Mouse (Mus musculus) cerebellum, adult 9-11 months (tissue): ENCODE measurements around the gene Agbl4.

ENCODE experiments used
- DNase-seq: peaks from one replicate; pipeline ENCODE4 v3.0.0; 2022

Gene Agbl4

DNA sequence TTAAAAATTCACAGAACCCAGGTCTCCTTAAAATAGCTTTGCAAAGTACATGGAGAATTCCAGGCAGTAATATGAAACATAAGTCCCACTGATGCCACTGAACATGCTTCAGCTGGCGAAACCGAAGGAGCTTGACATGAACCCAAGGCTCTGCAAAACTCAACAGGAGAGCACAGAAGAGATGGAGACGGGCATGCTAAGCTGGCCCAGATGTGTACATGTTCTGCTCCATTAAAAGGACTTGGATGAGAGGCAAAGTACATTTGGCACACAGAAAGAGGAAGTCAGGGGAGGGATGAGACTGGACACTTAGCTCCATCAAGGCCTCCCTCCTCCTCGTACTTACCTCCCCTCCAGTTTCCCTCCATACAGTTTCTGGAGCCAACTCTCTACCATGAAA lies 1013.3 kb downstream of the Agbl4 start:
- DNase-seq = no peak

DNA sequence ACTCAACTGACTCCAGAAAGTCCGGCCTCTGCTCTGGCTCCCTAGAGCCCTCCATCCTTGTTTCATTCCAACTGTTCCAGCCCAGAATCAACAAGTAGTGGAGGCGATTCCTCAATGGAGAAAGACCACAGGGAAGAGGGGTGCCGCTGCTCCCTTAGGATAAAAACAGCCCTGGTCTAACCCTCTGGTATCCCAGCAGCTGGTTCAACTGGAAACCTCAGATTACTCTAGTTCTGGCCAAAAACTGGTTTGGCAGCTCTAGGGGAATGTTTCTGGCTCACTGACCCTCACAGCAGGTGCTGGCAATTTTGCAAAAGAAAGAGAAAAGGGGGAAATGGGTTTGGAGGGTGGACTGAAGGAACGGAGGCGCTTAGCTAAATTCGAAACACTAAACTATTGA lies 1016.9 kb downstream of the Agbl4 start:
- DNase-seq = peak; percentile 3

DNA sequence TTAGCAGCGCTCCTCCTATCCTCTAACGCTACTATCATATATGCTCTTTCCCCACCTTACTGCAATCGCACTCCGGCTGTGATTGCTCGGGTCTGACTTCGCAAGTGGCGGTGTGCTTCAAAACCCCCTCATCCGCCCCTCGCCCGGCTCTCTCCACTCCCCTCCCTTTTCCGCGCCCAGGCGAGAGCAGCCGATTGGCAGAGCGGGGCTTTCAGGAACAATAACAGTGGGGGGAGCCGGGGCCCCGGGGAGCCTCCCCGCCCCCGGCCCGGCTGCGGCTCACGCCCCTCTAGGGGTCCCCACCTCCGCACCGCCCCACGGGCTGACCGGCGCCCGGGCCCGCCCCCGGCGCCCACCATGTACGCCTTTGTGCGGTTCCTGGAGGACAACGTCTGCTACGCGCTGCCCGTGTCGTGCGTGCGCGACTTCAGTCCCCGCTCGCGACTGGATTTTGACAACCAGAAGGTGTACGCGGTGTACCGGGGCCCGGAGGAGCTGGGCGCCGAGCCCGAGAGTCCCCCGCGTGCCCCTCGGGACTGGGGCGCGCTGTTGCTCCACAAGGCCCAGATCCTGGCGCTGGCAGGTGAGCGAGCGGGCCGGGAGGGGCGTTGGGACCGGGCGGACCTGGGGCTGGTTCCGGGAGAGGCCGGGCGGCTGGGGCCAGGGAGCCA lies 1017.5 kb downstream of the Agbl4 start, which contains the start of gene Bend5:
Gene Bend5, plus strand, starts transcription at position 189 of the 671 bp plus-strand sequence.
- DNase-seq = peak; percentile 2

DNA sequence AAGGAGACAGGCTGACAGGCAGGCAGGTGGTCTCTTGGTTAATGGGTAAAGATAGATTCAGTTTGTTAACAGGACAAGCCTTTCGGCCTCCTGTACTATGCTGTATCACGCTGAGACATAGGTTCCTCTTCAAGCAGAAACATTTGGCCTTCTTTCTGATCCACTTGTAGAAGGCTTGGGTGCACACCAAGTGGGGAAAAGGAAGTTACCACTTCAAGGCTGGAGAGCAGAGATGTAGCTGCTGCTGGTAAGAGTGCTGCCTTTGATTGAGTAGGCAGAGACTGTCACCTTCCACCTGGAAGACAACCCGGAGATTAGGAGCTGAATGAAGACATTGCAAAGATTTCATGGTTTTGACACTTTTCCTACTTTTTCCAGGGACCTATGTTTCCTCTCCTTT lies 1018.7 kb downstream of the Agbl4 start:
- no peak for DNase-seq

DNA sequence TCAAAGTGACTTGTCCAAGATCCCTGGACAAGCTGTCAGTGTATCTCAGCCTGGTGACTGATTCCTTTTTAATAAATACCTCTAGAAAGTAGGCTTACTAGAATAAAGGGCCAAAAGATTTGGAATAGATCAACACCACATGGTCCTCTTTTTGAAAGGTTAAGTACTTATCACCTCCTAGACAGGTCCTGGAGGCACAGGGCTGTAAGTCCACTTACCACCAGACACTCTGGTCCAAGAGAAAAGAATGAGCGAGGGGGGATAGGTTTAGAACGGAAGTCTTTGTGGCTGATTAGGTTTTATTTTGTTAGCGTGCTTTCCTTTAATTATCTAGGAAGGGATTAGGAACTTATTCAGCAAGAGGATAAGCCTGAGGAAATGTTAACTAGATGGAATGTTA lies 1019.1 kb downstream of the Agbl4 start:
- DNase-seq = no peak

DNA sequence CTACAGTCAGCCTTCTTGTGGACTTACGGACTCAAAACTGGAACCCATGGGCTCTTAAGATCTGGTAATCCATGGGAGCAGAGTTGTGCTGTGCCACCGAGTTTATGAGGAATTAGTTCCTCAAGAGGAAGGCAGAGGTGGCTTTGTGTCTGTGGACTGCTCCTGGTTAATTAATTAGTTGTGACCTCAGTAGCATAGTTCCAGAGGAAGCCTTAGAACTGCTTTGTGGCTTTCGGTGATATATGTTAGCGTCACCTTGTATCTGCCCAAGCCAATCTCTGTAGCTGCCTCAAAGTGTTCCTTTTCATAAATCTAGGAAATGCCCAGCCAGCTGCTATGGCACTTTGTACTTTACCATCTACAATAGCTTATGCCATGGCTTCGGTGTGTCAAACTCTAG lies 1020.3 kb downstream of the Agbl4 start:
- DNase-seq = no peak

DNA sequence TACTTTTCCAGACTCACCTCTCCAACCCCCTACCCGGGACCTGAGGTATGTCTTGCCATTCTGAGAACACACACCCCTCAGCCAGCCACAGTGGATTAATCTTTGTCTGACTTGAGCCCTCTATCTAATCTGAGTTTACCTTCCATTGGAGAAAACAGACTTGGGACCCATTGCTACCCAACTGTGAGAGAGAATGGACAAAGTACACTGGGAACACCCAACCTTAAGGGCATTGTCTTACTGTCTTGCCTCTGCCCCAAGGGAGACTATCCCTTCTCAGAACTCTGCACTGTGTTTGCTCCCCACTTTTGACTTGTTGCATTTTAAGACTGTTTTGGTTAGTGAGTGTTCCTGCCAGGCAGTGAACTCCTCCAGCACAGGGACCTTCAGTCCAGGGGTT lies 1022.0 kb downstream of the Agbl4 start:
- no peak for DNase-seq

DNA sequence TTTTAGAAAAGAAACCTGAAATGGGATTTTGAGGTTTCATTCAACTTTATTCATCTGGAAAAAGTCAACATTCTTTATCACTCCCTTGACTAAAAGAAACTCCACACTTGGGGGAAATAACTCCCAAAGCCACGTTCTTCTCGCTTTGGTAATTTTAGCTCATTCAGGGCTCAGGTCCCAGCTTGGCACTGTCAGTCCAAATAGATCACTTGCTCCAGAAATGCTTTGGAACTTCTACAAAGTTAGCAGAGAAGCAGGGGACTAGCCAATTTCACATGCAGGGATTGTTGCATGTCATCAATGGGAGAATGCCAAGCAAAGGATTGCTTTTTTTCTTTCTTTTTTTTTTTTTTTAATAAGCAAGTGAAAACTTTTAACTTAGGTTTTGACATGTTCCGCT lies 1022.6 kb downstream of the Agbl4 start:
- DNase-seq = no peak

DNA sequence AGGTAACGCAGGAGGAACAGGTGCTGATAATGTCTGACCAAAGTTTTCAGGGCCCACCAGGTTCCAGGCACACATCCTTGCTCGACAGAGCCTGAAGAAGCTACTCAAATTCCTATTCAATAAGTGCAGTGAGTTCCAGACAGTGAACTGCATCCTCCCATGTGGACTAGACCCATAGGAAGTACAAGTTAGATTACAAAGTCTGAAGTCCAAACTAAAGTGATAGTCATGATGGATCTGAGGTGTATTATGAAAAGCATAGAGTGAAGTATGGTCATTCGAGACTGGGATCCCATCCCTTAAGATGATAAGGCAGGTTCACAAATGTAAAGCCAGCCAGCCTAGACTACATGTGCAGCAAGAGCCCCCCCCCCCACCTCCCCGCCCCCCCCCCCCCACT lies 1023.5 kb downstream of the Agbl4 start:
- no peak for DNase-seq

DNA sequence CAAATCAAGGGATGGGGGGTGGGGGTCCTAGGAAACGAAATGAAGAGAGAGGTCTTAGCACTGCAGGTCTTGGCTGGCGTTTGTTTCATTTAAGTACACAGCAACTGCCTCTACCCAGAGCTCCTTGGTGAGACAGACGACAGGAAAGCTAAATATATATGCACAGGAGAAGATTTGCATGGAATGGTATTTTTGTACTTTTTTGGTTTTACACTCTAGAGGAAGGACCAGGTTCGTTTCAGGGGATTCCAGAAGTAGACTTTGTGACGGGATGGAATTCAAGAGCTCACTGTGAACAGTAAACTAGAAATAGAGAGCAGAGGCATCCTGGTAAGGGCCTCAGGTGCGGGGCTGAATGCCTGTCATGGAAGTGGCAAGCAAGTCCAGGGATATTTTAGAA lies 1024.3 kb downstream of the Agbl4 start:
- DNase-seq = no peak

DNA sequence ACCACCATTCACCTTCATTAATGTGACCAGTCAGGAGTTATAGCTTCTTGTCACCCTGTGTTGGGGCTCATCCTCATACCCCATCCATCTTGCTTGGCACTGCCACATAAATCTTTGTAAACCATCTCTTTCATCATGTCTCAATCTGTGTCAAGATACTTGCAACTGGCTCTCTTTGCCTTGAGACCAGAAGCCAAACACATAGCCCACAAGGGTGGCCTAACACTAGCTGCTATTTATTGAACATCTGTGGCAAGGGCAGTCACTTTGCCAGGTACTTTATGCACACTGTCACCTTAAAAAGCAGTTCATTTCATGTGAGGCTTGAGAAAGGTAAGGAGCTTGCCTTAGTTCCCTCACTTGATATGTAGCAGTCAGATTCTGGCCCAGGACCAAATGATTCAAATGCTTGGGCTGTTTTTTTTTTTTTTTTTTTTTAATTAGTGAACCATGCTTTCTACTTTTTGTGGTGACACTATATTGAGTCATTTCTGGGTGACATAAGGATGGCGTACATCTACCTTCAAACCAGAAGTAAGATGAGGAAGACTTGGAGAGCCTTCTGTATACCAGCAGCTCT lies 1027.0 kb downstream of the Agbl4 start:
- no peak for DNase-seq

DNA sequence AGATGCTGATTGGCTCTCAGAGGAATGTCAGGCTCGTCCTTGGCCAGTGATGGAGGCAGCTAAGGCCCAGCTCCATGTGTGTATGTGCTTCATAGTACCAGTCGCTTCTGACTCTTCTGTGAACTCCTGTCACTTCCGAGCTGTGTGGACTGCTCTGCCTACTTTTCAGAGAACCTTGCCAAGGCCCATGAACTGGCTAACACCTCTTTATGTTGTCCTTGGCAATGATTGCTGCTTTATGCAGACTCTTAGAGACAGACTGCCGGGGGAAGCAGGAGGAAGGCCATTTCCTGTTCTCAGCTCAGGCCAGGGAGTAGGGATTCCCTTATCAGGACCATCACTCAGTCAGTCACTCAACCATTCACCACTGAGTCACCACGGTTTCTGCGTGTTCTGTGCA lies 1027.7 kb downstream of the Agbl4 start:
- DNase-seq = no peak

DNA sequence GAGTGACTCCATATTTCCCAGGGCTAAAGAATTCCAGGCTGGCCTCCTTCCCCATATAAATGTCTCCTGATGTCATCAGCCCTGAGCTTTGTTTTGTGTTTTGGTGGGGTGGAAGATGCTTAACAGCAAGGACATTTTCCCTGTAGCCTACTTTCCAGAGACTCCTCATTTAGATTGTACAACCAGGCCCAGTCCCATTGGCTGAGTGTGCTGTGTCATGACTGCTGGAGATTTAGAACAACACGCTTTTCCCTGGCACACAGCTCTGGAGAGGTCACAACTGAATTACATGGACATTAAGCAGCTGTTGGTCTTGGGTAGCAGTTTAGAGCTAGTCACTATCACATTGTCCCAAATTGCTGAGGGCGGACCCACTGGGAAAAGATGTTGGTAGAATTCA lies 1033.7 kb downstream of the Agbl4 start:
- no peak for DNase-seq

DNA sequence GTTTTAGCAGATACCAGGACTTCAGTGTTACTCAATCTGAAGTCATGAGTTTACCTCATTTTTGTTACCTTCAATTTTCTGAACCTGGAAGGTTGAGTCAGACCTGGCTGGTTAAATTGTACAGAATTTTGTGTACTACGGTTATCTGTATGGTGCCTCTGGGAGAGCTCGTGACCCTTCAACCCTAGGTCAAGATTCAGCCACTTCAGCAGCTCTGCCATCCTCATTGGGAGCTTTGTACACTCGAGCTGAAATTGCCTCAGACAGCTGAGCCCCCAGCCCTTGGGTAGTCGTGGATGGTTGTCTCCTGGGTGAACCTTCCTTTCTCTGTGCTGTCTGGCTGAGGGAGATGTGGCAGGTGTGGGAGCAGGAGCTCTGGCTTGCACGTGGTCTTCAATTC lies 1034.6 kb downstream of the Agbl4 start:
- no peak for DNase-seq

DNA sequence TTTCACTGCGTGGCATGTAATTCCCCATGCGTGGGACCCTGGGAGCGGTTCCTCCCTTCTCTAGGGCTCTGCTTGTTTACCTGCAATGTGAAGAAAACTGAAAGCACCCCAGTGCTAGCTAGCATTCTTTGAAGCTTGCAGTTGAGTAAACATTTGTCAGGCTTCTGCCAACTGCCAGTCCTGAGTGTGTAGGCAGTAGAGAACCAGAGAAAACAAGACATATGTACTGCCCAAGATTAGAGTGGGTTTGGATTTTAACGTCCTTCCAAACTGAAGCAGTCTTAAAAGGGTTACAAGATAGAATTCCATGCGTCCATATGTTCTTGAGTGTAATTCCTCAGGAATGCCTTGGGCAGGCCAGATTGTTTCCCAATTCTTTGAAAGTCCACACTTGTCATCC lies 1035.0 kb downstream of the Agbl4 start:
- DNase-seq = no peak

DNA sequence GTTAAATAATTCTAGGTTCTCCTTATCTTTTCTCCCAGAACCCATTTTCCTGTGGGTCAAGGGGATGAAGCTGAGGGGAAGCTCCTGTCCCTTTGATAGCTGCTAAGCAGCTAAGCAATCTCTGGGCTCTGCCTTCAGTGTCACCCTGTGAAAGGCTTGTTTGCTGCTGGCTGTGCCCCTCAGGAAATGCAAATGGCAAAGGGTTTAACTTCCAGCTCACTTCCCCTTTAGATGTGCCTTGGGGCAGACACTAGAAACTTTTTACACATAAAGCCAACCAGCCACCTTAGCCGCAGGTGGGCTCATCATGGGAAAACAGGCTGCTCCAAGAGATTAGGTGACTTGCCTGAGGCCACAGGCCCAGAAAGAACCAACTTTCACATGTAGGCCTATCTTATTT lies 1044.2 kb downstream of the Agbl4 start:
- no peak for DNase-seq

DNA sequence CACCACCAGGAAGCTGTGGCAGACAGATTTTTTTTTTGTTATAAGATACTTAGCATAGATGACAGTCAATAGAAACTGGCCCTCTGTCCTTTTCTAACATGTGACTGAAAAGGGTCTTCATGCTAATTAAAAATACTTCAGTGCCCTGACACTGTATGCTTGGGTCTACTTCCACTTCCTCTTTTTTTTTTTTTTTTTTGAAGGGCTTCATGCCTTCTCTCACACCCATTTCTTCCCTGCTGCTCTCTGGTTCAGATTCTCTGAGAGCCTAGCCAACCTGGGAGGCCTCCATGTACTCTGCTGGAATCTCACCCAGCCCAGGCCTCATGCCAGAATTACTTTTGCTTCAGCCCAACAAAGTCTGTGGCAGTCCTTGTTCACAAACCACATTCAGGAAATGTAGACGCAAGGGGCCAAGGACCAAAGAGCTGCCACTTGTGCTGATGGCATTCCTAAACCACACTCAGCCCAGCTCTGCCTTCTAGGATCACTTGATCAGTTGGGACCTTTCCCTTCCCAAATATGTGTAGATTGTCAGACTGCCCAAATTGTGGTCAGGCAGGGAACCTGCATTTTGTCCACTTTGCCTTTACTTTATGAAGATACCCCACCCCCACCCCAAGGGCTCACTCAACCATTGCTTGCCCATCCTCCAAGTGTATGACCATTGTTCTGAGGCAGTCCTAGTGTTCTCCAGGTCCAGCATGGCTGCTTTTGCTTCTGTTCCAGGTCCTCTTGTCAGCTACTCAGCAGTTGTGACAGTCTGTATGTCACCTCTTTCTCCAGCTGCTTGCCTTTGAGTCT lies 1045.2 kb downstream of the Agbl4 start:
- no peak for DNase-seq

DNA sequence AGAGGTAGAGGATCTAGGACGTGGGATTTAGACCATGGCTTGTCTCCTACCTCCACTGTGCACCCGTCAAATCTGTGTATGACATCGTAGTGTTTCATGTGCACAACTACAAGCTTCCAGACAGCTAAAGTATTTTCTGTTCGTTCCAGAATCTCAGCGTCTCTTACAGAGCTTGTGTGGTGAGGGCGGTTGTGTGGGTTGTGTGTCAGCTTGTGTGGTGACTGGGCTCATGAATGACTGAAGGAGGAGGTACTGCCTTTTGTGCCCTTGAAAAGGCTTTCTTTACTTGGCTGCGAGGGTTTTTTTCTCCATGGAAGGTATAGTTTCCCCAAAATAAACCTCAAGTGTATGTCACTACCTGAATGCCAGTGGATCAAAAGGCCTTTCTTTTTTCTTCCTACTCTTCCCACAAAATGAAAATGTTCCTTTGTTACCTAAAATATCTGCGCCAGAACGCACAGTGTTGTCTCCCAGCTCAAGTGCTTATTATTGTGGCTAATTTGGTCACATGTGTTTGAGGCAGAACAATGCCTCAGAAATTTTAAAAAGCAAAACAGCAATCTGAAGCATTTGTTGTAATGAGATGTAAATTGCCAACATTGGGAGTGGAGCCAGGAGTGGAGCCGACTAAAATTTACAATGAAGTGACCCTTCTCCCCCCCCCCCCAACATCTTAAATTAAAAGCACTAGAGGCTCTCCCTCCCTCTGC lies 1046.6 kb downstream of the Agbl4 start:
- DNase-seq = no peak

DNA sequence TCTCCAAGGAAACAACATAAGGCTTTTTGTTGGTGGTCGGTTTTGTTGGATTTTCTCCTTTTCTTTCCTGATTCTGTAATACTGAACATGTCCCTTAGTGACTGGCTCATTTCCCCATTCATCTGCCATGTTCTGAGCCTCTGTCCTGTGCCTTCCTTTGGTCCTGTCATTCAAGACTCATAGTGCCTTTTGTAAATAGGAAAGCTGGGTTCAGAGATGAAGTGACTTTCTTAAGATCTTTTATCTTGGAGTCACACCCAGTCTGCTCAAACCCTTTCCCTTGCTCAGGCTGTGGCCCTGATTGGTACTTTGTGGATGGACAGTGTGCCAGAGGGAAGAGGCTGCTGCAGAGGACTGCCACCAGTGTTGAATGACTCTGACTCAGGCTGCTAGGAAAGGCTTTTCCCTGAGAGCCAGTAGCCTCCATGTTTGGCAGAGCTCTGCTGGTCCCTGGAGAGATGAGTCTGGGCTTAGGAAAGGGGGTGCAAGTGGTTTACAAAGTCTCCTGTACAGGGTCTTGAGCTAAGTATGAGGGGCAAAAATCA lies 1047.2 kb downstream of the Agbl4 start:
- no peak for DNase-seq

DNA sequence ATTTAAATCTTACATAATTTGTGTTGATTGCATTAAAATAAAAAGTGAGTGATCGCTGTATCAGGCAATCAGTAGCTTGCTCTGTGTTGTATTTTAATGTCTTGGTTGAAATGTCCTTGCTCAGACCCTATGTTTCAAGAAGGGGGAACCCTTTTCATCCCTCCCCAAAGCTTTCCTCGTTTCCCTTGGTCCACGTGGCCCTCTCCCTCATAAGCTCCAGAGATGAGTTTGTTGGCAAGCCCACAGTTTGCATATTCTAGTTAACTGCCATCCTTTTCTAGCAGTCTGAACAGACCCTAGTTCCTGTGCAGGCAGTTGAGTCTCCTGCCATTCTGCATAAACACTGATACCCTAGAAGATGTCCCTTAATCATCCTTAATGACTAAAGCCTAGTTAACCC lies 1050.5 kb downstream of the Agbl4 start:
- no peak for DNase-seq

DNA sequence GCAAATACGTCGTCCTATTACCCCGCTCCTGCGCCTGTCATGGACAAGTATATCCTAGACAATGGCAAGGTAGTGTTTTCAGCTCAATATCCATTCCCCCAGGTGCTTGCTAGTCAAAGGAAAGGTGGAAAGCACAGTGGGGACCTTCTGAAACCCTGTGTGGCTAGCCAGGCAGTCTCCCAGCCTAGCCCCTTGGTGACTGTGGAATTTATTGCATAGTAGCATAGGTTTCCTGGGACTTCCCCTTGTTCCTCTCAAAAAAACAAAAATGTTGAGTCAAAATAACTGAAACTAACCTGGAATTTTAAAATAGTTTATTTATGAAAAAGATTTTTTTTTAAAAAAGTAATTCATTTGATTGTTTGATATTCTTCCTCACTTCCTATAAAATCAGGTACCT lies 1051.1 kb downstream of the Agbl4 start:
- DNase-seq = no peak

DNA sequence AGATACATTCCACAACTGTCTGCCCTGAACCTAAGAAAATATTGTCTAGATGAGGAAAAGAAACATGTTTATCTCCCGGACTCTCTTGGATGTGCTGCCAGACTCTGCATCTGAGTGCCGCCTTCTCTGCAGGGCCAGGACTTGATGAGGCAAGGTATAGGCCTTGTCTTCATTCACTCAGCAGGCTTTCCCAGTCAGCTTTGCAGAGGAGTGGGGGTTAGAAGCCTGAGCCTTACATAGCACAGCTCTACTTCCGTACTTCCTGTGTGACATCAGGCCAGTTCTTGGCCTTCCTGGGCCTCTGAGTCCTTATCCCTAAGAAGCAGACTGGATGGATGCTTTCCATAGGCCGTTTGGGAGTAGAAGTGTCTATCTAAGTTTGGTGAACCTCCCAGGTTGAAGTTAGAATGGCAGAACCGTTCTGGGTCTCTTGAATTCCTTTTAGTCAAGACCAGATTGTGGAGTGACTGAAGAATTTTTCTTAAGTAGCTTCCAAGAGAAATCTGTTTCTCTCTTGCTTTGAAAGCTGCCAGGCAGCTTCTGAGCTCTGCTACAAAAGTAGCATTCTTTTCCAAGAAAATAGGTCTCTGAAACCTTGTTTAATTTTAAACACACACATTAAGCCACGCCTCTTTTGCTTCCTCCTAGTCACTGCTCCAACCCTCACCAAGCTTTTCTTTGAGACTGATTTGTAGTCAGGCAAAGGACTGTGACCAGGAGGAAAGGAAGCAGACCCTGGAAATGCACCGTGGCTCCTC lies 1052.2 kb downstream of the Agbl4 start:
- DNase-seq = no peak
